Mouse (Mus musculus) cerebellum, adult 2 months (tissue): Measurements from ENCODE around the gene Slc38a2.

ENCODE experiments used
- CTCF ChIP-seq: fragments of 200-500 bp; IDR thresholded peaks from 2 replicates; pipeline ENCODE4 v1.5.1; 2011; ENCODE audit warnings: low read depth, mild to moderate bottlenecking, control low read depth, low read length, moderate library complexity, borderline replicate concordance; ENCODE audit not compliant: insufficient read depth
- POLR2A ChIP-seq: fragments of 200-500 bp; IDR thresholded peaks from 2 replicates; pipeline ENCODE4 v1.6.1; 2011; ENCODE audit warnings: low read length, control low read depth, borderline replicate concordance; ENCODE audit not compliant: insufficient read depth

DNA sequence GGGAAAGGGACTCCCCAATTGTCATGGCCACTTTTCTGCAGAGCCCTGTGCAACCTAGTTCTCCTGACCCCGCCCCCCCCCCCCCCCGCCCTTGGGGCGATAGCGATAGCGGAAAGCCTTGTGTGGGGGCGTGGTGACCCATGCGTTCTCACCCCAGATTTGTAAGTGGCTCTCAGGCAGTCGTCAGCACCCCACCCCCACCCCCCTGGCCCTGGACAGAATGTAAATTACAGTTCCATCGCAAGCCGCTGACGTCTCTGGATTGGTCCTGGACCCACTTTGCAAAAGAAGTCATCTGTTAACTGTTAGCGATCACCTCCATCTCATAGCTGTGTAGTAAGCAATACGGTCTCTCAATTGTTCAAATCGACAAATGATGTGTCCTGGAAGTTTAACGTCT, 52.2 kb downstream of the Slc38a2 start:
- TF ChIP-seq CTCF (no peak), POLR2A (no peak)
